Mouse (Mus musculus) kidney, embryonic 15.5 days (tissue): Measurements from ENCODE around the gene Tbc1d12. TPM values are rescaled to one million over a fixed set of nuclear protein-coding genes. Genes with fewer than 3 reads are reported as not detected.
A peak's percentile ranks its signal among the peaks of the same experiment; 100 is the strongest.

Source experiments
- ATAC-seq: fragments of 200-750 bp; cut with Nextera tagmentation; replicated peaks from 2 replicates; pipeline ENCODE4 v1.8.0; 2017; ENCODE audit warnings: moderate TSS enrichment; ENCODE audit not compliant: low FRiP score
- H3K27ac ChIP-seq: fragments of 300-500 bp; sonication (generic); 2 replicates; pipeline ENCODE4 v1.5.1; 2015; ENCODE audit warnings: mild to moderate bottlenecking, inconsistent platforms
- H3K27me3 ChIP-seq: fragments of 300-500 bp; sonication (generic); 2 replicates; pipeline ENCODE4 v1.6.1; 2015; ENCODE audit warnings: inconsistent platforms
- H3K36me3 ChIP-seq: fragments of 300-500 bp; sonication (generic); 2 replicates; pipeline ENCODE4 v1.6.1; 2015; ENCODE audit warnings: inconsistent platforms
- H3K4me1 ChIP-seq: fragments of 300-500 bp; sonication (generic); 2 replicates; pipeline ENCODE4 v1.6.1; 2015; ENCODE audit warnings: inconsistent platforms
- H3K4me2 ChIP-seq: fragments of 300-500 bp; sonication (generic); 2 replicates; pipeline ENCODE4 v1.6.1; 2015; ENCODE audit warnings: moderate library complexity, mild to moderate bottlenecking, inconsistent platforms
- H3K4me3 ChIP-seq: fragments of 300-500 bp; sonication (generic); replicated peaks from 2 replicates; pipeline ENCODE4 v1.5.1; 2015; ENCODE audit warnings: mild to moderate bottlenecking, inconsistent platforms
- H3K9ac ChIP-seq: fragments of 300-500 bp; sonication (generic); 2 replicates; pipeline ENCODE4 v1.6.1; 2015; ENCODE audit warnings: mild to moderate bottlenecking, inconsistent platforms
- H3K9me3 ChIP-seq: fragments of 300-500 bp; sonication (generic); replicated peaks from 2 replicates; pipeline ENCODE4 v1.6.1; 2016; ENCODE audit warnings: inconsistent platforms
- WGBS: fragments of 180-500 bp; shearing (Covaris S2); methylation state at CpG from one replicate; pipeline ENCODE4 v1.1.7; 2015; ENCODE audit warnings: mixed read lengths; 5-methylcytosine and 5-hydroxymethylcytosine counted together
- polyA plus RNA-seq: library from polyadenylated mRNA; unstranded; fragments of >200 nt; fragmentation: Nextera tagmentation; extraction: Ambion mirVana; gene quantifications from 2 replicates; pipeline ENCODE4 v1.2.1, GENCODE M21; 2015

The Tbc1d12 gene
- 2.2 and 2.4 TPM in 2 replicates for polyA plus RNA-seq

DNA sequence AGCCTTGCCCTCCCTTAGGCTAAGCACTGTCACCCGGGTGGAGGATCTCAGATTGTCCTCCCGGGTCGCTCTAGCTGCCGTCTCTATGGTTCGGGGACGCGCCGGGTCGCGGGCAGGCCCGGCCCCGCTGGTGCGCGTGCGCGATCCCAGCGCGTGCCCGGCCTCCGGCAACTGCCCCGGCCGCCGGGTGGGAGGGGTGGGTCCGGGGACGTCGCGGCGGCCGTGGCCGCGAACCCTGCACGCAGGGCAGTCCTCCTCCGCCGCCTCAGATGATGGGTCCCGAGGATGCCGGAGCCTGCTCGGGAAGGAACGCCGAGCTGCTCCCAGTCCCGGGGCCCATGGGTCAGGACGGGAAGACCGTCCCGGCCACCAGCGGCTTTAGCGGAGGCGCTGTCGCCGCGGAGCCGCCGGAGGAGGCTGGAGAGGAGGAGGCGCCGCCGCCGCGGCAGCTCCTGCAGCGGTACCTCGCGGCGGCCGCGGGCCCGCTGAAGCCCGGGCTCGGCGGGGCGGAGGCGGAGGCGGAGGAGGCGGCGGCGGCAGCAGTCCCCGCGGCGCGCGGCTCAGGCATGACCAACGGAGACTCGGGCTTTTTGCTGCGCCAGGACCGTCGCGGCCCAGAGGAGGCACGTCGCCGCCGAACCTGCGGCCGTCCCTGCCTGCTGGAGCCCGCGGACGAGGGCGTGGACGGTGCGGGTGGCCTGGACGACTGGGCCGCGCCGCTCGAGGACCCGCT lies at the start of gene Tbc1d12:
Tbc1d12 (plus strand) TSS at position 142 of the 733 bp plus-strand sequence.
- WGBS = under 1% methylated on average over 96 of the region's 101 CpGs
- H3K4me1 ChIP-seq = peaks cover 11% of the 10 kb centered on the region; the same call in 1 of the 2 replicates
- H3K27me3 ChIP-seq = no peaks in the 10 kb centered on the region
- H3K9ac ChIP-seq = peak within 1 kb of the TSS; percentile 85
- peak within 1 kb of the TSS; percentile 75 for H3K4me2 ChIP-seq
- H3K9me3 ChIP-seq = no peaks in the 10 kb centered on the region
- H3K27ac ChIP-seq = peak within 1 kb of the TSS; percentile 88
- H3K4me3 ChIP-seq = peak within 1 kb of the TSS; percentile 86
- peak; percentile 96 for ATAC-seq
- no peaks in the 10 kb centered on the region for H3K36me3 ChIP-seq

DNA sequence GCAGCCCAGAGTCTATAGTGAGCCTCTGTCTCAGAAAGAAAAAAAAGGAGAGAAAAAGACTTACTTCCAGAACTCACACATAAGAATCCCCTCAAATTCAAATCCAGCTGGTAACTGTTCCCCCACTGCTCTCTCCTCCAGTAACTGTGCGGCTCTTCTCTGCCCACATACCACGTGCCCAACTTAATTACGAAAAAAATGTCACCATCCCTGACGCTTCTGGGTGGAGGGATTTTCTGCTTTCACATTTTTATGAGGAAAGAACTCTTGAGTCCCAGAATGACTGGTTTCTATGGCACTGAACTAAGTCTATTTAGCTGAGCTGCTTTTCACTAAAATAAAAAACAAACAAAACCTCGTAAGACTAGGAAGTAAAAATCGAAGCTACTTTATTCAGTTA lies 48.6 kb upstream of the Tbc1d12 start:
- no peak overlapping the region for H3K4me3 ChIP-seq
- peaks cover 52% of the 10 kb centered on the region for H3K36me3 ChIP-seq
- no peak overlapping the region for H3K27ac ChIP-seq
- no peaks in the 10 kb centered on the region for H3K4me1 ChIP-seq
- H3K27me3 ChIP-seq = no peaks in the 10 kb centered on the region
- H3K9ac ChIP-seq = no peak overlapping the region
- H3K9me3 ChIP-seq = no peaks in the 10 kb centered on the region
- 89% methylated on average over 6 of the region's 6 CpGs for WGBS
- no peak overlapping the region for H3K4me2 ChIP-seq
- no peak for ATAC-seq

DNA sequence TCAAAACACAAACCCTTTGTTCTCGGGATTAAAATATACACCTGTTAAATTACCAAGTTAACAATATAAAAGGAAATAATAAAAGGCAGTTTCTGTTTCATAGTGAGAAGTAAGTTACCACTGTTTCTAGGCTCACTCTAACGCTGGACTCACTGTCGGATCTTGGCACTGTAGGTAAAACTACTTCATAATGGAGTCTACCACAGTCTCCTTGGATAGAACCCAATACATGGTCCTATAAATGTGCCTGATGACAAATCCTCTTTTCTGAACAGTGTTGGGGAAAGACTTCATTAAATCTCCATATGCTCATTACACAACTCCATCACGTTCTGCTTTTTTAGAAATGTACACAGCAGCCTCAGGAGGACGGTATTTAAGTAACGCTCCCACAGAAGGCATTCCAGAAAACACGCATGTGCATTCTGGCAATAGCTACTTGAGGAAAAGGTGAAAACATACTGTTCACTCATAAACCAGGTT lies 42.8 kb upstream of the Tbc1d12 start:
- H3K9me3 ChIP-seq = no peaks in the 10 kb centered on the region
- H3K27me3 ChIP-seq = no peaks in the 10 kb centered on the region
- H3K4me1 ChIP-seq = no peaks in the 10 kb centered on the region
- H3K27ac ChIP-seq = no peak overlapping the region
- no peak overlapping the region for H3K9ac ChIP-seq
- no peak for ATAC-seq
- WGBS = 93% methylated on average over 7 of the region's 7 CpGs
- no peak overlapping the region for H3K4me3 ChIP-seq
- peaks cover 96% of the 10 kb centered on the region for H3K36me3 ChIP-seq
- no peak overlapping the region for H3K4me2 ChIP-seq

DNA sequence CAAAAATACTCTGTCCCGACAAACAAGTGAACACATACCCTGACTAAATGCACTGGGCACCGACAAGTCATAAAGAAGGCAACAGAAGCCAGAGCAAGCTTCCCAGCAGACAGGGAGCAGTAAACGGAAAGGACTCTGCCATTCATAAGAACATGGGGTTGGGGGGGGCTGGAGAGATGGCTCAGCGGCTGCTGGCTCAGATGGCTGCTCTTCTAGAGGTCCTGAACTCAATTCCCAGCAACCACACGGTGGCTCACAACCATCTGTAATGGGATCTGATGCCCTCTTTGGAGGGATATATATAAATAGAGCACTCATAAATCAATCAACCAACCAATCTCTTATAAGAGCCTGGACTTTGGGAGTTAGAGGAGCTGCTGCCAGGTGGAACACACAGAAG lies 39.8 kb upstream of the Tbc1d12 start:
- Histone ChIP-seq H3K4me1 (no peaks in the 10 kb centered on the region), H3K4me2 (no peak overlapping the region), H3K27ac (no peak overlapping the region), H3K9ac (no peak overlapping the region), H3K9me3 (no peaks in the 10 kb centered on the region), H3K4me3 (no peak overlapping the region), H3K36me3 (peaks cover 91% of the 10 kb centered on the region), H3K27me3 (no peaks in the 10 kb centered on the region)
- no peak for ATAC-seq
- 54% methylated on average over 5 of the region's 5 CpGs for WGBS

DNA sequence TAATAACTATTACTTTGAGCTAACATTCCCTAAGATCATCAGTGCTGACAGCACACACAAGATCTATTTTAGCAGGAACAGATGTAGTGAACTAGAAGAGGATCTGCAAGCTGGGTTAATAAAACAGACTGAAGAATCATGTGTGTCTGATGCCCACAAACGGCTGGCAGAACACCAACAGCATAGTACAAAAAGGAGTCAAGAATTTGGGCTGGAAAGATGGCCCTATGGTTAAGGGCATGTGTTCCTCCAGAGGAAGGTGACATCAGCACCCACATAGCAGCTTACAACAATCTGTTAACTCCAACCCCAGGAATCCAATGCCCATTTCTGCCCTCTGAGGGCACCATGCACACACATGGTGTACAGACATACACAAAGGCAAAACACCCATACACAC lies 38.1 kb upstream of the Tbc1d12 start:
- H3K4me1 ChIP-seq = no peaks in the 10 kb centered on the region
- H3K4me3 ChIP-seq = no peak overlapping the region
- no peak for ATAC-seq
- no peak overlapping the region for H3K4me2 ChIP-seq
- H3K36me3 ChIP-seq = peaks cover 91% of the 10 kb centered on the region
- H3K27ac ChIP-seq = no peak overlapping the region
- H3K9ac ChIP-seq = no peak overlapping the region
- no peaks in the 10 kb centered on the region for H3K27me3 ChIP-seq
- WGBS = 86% methylated on average over 1 of the region's 1 CpGs
- H3K9me3 ChIP-seq = no peaks in the 10 kb centered on the region

DNA sequence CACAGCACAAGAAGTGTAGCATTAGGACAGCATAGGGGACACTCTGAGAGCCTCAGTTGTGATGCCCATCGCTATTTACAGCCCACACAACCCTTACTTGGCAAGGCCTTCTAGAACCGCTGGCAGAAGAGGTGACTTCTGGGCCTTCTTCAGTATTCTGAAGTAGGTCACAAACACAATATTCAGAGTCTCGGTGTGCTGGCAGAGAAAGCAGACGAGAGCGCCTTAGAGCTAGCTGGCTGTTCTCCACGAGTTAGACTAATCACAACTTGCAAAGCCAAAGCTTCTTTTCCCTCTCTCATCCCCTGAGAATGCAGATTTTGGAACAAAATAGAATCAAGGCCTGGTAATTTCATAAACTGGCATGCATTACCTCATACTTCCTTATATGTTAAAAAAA lies 37.6 kb upstream of the Tbc1d12 start:
- H3K9ac ChIP-seq = no peak overlapping the region
- H3K27ac ChIP-seq = no peak overlapping the region
- H3K27me3 ChIP-seq = no peaks in the 10 kb centered on the region
- no peaks in the 10 kb centered on the region for H3K9me3 ChIP-seq
- H3K36me3 ChIP-seq = peaks cover 91% of the 10 kb centered on the region
- H3K4me2 ChIP-seq = no peak overlapping the region
- H3K4me1 ChIP-seq = no peaks in the 10 kb centered on the region
- no peak for ATAC-seq
- H3K4me3 ChIP-seq = no peak overlapping the region
- WGBS = 92% methylated on average over 6 of the region's 6 CpGs

DNA sequence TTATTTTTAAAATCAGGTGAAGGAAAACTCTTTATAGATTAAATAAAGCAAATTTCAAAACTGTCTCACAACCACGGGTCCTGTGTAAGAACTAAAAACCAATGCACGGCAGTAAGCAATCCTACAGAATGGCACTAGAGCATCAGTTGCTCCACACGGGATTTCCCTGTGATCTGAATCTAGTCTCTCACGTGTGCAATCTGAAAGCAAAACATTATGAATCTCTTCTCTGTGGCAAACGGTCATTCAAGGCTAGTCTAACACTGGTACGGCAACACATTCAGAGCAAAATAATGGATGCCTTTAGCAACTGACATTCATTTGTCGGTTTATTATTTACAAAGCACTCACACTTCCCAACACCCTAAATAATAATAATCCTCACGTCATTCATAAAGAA lies 18.2 kb upstream of the Tbc1d12 start:
- 31% methylated on average over 8 of the region's 8 CpGs for WGBS
- peaks cover 15% of the 10 kb centered on the region for H3K4me1 ChIP-seq

DNA sequence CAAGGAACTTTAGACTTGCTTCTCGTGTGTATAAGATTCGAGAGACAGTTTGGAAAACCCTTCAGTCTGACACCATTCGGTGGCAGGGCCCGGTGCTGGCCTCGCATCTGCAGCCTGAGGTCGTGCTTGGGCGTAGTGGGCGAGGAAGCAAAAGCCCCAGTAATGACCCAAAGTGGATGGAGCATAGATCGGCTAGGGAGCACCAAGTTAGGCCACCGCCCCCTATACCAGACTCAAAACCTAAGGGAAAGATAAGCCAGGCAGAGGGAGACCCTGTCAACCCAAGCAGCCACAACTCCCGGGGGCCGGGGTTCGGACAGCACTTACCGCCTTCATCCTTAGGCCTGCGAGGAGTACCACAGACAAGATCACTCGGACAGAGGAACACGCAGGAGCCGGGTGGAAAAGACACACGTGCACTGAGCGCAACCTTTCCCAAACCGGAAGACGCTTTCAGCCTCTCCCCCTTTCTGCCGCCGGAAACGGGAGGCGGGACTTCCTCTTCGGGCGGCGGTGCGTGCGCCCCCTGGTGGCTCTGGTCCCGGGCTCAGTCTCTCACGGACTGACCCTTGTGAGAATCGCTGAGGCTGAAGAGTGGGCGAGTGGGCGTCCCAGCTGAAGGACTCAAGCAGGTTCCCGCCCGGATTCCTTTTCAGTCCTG lies 17.5 kb upstream of the Tbc1d12 start, which contains the start of gene Noc3l:
Noc3l (minus strand) TSS at position 472 of the 661 bp plus-strand sequence.
- Histone ChIP-seq H3K4me3 (peak within 1 kb of the TSS; percentile 89), H3K4me1 (peaks cover 15% of the 10 kb centered on the region), H3K9ac (peak within 1 kb of the TSS; percentile 72), H3K36me3 (peaks cover 26% of the 10 kb centered on the region), H3K4me2 (peak within 1 kb of the TSS; percentile 79), H3K27ac (peak within 1 kb of the TSS; percentile 73), H3K9me3 (no peaks in the 10 kb centered on the region), H3K27me3 (no peaks in the 10 kb centered on the region)
- whole genome bisulfite sequencing = under 1% methylated on average over 38 of the region's 38 CpGs
- peak; percentile 97 for ATAC-seq

More for the DNA sequence above, 18.2 kb upstream of the Tbc1d12 start:
- no peak for ATAC-seq
- no peaks in the 10 kb centered on the region for H3K9me3 ChIP-seq
- peak overlapping the region; percentile 89 for H3K4me3 ChIP-seq
- H3K27me3 ChIP-seq = no peaks in the 10 kb centered on the region
- H3K27ac ChIP-seq = no peak overlapping the region
- H3K9ac ChIP-seq = peak overlapping the region; percentile 72
- H3K36me3 ChIP-seq = peaks cover 32% of the 10 kb centered on the region
- peak overlapping the region; percentile 79 for H3K4me2 ChIP-seq

DNA sequence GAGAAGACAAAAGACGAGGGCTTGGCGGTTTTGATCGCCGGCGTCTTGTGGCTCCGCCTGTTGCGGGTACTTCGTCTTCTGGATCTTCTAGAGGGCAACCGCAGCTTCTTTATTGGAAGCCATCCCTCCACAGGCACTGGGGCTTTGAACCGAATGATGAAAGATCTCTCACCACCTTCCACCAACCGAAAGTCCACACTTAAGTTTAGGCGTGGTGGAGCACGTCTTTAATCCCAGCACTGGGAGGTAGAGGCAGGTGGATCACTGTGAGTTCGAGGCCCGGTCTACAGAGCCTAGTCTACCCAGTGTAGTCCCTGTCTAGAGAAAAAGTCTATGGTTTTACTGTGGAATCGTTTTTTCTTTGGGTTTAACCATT lies 17.0 kb upstream of the Tbc1d12 start:
- 13% methylated on average over 16 of the region's 16 CpGs for whole genome bisulfite sequencing
- Histone ChIP-seq H3K4me1 (peaks cover 15% of the 10 kb centered on the region), H3K9ac (peak overlapping the region; percentile 72), H3K4me3 (peak overlapping the region; percentile 89), H3K4me2 (peak overlapping the region; percentile 79), H3K36me3 (peaks cover 21% of the 10 kb centered on the region), H3K27ac (peak overlapping the region; percentile 73), H3K27me3 (no peaks in the 10 kb centered on the region), H3K9me3 (no peaks in the 10 kb centered on the region)
- ATAC-seq = peak; percentile 72

DNA sequence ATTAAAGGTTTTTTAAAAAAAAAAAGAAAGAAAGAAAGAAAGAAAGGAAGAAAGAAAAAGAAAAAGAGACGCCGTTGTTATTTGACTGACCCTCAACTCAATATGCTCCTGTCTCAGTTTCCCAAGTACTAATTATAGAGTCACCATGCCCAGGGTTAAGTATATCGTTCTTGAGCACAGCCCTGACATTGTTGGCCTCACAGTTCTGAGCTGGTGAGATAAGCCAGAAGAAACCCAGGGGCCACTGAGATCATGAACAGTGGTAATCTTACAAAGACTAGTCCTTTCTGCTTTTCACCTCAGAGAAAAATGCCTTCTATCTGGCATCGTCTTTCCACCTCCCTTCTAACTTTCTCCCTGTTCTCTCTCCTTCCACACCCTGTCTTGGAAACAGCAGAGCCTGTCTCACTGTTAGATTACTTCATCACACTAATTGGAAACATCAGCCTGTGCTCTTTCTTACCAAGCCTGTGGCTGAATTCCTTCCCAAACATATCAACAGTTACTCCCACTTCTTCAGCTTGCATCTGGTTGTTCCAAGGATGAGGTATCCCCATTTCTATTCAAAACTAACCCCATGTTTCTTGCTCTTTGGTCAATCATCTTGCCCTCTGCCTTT lies 16.1 kb upstream of the Tbc1d12 start:
- Histone ChIP-seq H3K9me3 (no peaks in the 10 kb centered on the region), H3K9ac (no peak overlapping the region), H3K36me3 (peaks cover 12% of the 10 kb centered on the region), H3K4me2 (no peak overlapping the region), H3K4me1 (peaks cover 15% of the 10 kb centered on the region), H3K27ac (no peak overlapping the region), H3K4me3 (no peak overlapping the region), H3K27me3 (no peaks in the 10 kb centered on the region)
- no peak for ATAC-seq
- WGBS = 83% methylated on average over 4 of the region's 4 CpGs

DNA sequence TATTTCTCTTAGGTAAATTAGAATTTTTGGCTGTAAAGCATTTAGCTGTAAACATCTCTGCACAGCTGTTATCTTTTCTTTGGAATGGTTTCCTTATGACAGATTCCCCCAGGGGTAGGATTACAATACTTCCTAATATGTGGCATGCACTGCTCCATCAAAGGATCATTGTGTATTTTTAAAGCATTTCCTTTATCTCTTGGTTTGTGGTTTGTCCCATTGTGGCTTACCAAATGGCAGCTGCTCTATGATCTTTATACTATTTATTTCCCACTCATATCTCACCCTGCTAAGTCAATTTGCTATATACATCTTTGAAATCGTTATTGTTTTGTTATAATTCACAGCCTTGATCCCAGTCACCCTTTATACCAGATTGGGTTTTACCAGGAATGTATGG lies 3.2 kb upstream of the Tbc1d12 start:
- Histone ChIP-seq H3K27me3 (no peaks in the 10 kb centered on the region), H3K9ac (no peak overlapping the region), H3K27ac (no peak overlapping the region), H3K4me3 (no peak overlapping the region), H3K4me2 (no peak overlapping the region), H3K9me3 (no peaks in the 10 kb centered on the region), H3K36me3 (no peaks in the 10 kb centered on the region), H3K4me1 (peaks cover 10% of the 10 kb centered on the region; the same call in 1 of the 2 replicates)
- ATAC-seq = no peak
- 72% methylated on average over 1 of the region's 1 CpGs for WGBS

DNA sequence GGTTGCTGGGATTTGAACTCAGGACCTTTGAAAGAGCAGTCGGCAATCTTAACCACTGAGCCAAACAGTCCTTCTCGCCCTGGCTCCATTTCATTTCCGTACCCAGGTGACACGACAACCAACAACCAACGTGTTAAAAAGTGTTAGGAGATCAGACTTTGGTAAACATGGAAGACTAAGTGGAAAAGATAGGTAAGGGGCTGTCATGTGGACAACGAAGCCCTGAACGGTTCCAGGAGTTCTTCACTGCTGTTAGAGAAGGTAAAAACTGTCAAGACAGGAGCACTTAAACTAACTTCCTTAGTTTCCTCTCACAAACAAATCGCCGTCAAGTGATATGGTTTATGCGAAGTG lies 318 bp upstream of the Tbc1d12 start:
- 22% methylated on average over 10 of the region's 10 CpGs for WGBS
- peak overlapping the region; percentile 88 for H3K27ac ChIP-seq

More for the DNA sequence above, 318 bp upstream of the Tbc1d12 start:
- peaks cover 11% of the 10 kb centered on the region; the same call in 1 of the 2 replicates for H3K4me1 ChIP-seq
- H3K36me3 ChIP-seq = no peaks in the 10 kb centered on the region
- peak overlapping the region; percentile 86 for H3K4me3 ChIP-seq
- peak; percentile 3; the same call in 1 of the 2 replicates for ATAC-seq
- H3K4me2 ChIP-seq = peak overlapping the region; percentile 75
- no peaks in the 10 kb centered on the region for H3K9me3 ChIP-seq
- no peaks in the 10 kb centered on the region for H3K27me3 ChIP-seq
- peak overlapping the region; percentile 85 for H3K9ac ChIP-seq
